Mouse (Mus musculus): ENCODE results near the gene Olfr97. TPM values are rescaled to one million over a fixed set of nuclear protein-coding genes. Genes with fewer than 3 reads are reported as not detected.

The Olfr97 gene
- polyA plus RNA-seq, 1 experiment from 2014 or later, result not detected

DNA sequence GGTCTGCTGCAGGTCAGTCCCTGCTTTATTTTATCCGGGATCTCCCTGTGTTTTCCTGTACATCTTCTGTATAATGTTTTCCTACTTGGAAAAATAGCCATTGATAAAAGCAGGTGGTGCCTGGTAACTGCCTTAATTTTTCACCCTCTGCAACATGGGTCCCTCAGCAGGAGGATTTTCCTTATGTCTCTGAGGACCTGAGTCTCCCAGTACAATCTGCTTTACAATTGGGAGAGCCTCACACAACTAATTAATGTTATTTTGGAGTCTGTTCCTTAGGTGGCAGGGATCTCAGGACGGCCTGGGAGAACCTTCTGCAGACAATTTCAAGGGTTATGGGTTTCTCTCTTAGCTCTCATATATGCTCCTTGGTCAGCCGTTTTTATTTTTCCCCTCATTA is 24.1 kb downstream of the Olfr97 start, which contains the start of gene Olfr95:
Olfr95 (minus strand) TSS at position 101 of the 400 bp plus-strand sequence.
- WGBS (ENCODE audit: missing documents), result 73% methylated on average over 2 of the region's 3 CpGs

DNA sequence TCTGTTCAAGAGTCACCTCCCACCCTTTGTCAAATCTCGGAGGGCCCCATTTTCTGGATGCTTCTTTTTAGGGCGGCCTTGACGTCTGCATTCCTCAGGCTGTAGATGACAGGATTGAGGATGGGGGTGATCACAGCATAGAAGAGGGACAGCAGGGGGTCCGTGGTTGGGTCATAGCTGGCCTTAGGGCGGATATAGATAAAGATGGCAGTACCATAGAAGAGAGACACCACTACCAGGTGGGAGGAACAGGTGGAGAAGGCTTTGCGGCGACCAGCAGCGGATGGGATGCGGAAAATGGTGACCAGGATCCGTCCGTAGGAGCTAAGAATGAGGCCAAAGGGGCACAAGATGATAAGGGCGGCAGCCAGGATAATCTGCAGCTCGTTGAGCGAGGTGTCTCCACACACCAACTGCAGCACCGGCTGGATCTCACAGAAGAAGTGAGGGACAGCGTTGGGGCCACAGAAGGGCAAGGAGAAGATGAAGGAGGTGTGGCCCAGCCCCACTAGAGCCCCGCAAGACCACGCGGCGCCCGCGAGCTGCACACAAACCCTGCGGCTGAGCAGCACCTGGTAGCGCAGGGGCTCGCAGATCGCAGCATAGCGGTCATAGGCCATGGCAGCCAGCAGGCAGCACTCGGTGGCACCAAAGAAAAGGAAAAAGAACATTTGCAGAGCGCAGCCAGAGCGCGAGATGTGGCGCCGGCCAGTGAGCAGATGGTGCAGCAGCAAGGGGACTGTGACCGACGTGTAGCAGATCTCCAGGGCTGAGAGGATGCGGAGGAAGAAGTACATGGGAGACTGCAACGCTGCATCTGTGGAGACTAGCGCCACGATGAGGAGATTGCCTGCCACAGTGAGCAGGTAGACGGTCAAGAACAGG is 26.0 kb downstream of the Olfr97 start:
- WGBS (ENCODE audit: missing documents), result 23% methylated on average over 40 of the region's 40 CpGs
- Histone ChIP-seq H3K27ac (no peak overlapping the region), H3K4me3 (ENCODE audit: inconsistent target) (no peak overlapping the region), H3K36me3 (ENCODE audit: inconsistent target) (no peaks in the 10 kb centered on the region), H3K79me2 (ENCODE audit: inconsistent target) (no peaks in the 10 kb centered on the region)

More for the DNA sequence above, 24.1 kb downstream of the Olfr97 start, which contains the start of gene Olfr95:
- H3K27ac ChIP-seq, result no peak within 1 kb of the TSS
- no peaks in the 10 kb centered on the region for H3K36me3 ChIP-seq (ENCODE audit: inconsistent target)
- H3K4me3 ChIP-seq (ENCODE audit: inconsistent target), result no peak within 1 kb of the TSS
- H3K79me2 ChIP-seq (ENCODE audit: inconsistent target), result no peaks in the 10 kb centered on the region

DNA sequence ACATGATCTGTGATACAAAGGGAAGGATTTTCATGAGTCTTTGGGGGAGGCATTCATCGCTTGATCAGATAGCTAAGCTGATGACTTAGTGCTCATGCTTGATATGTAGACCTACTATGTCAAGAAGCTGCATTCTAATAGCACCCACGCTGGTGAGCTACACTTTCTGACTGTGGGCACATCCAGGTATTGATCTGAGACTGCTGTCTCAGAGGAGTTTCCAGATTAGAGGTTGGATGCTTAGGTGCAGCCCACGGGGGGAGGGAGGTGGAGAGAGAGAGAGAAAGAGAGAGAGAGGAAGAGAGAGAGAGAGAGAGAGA is 33.3 kb downstream of the Olfr97 start:
- WGBS (ENCODE audit: missing documents), result 29% methylated on average over 3 of the region's 3 CpGs
- H3K79me2 ChIP-seq (ENCODE audit: inconsistent target), result no peaks in the 10 kb centered on the region
- H3K36me3 ChIP-seq (ENCODE audit: inconsistent target), result no peaks in the 10 kb centered on the region
- no peak overlapping the region for H3K4me3 ChIP-seq (ENCODE audit: inconsistent target)
- H3K27ac ChIP-seq, result no peak overlapping the region

DNA sequence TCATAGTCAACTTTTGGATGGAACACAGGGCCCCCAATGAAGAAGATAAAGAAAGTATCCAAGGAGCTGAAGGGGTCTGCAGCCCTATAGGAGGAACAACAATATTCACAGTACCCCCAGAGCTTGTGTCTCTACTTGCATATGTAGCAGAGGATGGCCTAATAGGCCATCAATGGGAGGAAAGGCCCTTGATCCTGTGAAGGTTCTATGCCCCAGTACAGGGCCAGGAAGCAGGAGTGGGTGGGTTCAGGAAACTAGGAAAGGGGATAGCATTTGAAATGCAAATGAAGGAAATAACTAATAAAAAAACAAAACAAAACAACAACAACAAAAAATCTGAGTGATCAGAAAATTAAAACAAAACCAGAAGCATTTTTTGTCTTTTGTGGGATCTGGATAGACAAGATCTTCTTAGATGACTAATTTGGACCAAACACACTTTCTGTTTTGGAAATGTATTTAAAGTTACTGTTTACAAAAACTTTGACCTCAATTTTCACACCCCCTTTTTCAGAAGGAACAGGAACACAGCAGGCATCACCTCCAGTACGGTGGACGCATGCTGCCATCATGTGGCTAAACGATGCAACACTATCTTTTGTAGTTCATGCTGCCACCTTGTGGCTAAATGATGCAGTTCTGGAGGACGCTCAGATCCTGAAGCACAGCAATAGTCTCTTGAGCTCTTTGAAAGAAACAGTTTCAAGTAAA is 33.8 kb downstream of the Olfr97 start:
- Histone ChIP-seq H3K79me2 (ENCODE audit: inconsistent target) (no peaks in the 10 kb centered on the region), H3K27ac (no peak overlapping the region), H3K4me3 (ENCODE audit: inconsistent target) (no peak overlapping the region), H3K36me3 (ENCODE audit: inconsistent target) (no peaks in the 10 kb centered on the region)
- WGBS (ENCODE audit: missing documents), result 0% methylated on average over 4 of the region's 4 CpGs

DNA sequence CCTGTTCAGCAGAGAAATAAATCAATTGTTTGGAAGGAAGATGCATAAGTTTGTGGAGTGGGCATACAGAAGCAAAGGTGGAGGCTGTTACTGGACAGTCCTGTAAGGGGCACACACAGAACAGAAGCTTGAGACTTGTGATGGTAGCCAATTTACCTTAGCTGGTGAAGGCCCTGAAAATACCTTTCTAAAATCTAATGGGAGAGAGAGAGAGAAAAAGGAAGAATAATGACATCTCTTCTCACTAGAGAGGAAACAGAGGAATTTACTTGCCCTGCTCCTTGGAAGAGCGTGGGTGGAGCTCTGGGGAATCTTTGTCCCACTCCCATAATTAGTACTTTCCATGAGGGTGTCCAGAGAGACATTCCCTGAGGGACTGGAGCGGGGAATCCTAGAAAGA is 36.2 kb downstream of the Olfr97 start, which contains the start of gene Olfr94:
Olfr94 (minus strand) TSS at position 101 of the 400 bp plus-strand sequence.
- Histone ChIP-seq H3K27ac (no peak within 1 kb of the TSS), H3K79me2 (ENCODE audit: inconsistent target) (no peaks in the 10 kb centered on the region), H3K4me3 (ENCODE audit: inconsistent target) (no peak within 1 kb of the TSS), H3K36me3 (ENCODE audit: inconsistent target) (no peaks in the 10 kb centered on the region)
- WGBS (ENCODE audit: missing documents), result 72% methylated on average over 2 of the region's 2 CpGs

DNA sequence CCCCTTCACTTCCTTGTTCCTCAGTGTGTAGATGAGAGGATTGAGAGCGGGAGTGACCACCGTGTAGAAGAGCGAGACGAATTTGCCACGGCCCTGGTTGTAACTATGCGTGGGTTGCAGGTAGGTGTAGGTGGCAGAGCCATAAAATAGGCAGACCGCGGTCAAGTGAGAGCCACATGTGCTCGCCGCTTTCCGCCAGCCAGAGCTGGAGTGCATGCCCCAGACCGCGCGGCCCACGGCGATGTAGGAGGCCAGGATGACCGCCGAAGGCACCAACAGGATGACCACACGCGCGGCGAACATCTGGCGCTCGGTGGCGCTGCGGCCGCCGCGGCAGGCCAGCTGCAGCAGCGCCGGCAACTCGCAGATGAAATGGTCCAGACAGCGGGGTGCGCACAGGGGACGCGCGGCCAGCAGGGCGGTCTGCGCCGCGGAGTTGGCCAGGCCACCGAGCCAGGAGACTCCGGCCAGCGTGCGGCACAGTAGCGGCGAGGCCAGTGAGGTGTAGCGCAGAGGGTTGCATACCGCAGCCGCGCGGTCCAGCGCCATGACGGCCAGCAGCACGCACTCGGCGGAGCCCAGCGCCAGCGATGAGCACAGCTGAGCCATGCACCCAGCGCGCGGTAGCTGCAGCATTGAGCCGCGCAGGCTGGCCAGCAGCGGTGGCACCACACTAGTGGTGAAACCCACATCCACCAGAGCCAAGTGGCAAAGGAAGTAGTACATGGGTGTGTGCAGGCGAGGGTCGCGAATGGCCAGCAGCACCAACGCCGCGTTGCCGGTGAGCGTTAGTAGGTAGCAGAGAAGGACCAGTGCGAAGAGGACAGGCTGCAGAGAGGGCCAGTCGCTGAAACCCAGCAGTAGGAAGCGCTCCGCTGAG is 40.0 kb downstream of the Olfr97 start:
- WGBS (ENCODE audit: missing documents), result 4% methylated on average over 69 of the region's 77 CpGs
- no peak overlapping the region for H3K4me3 ChIP-seq (ENCODE audit: inconsistent target)
- H3K27ac ChIP-seq, result no peak overlapping the region
- no peaks in the 10 kb centered on the region for H3K36me3 ChIP-seq (ENCODE audit: inconsistent target)
- H3K79me2 ChIP-seq (ENCODE audit: inconsistent target), result no peaks in the 10 kb centered on the region

DNA sequence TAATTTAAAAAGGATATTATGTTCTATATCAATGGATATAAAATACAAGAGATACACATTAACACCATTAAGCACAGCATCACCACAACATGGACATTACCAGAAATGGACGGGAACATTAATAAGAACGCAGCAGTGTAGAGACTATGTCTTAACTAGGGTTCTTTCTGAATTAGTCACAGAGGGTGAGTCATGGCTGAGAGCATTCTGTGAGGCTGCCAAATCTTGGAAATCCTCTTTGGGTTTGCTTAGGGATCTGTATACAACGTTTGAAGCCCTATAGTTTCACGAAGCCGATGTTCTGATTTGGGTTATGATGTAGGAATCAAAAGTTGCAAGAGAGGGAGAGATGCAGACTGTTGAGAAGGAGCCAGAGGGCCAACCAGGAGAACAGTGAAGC is 42.3 kb downstream of the Olfr97 start:
- WGBS (ENCODE audit: missing documents), result 96% methylated on average over 5 of the region's 5 CpGs
- Histone ChIP-seq H3K79me2 (ENCODE audit: inconsistent target) (no peaks in the 10 kb centered on the region), H3K36me3 (ENCODE audit: inconsistent target) (no peaks in the 10 kb centered on the region), H3K27ac (no peak overlapping the region), H3K4me3 (ENCODE audit: inconsistent target) (no peak overlapping the region)

DNA sequence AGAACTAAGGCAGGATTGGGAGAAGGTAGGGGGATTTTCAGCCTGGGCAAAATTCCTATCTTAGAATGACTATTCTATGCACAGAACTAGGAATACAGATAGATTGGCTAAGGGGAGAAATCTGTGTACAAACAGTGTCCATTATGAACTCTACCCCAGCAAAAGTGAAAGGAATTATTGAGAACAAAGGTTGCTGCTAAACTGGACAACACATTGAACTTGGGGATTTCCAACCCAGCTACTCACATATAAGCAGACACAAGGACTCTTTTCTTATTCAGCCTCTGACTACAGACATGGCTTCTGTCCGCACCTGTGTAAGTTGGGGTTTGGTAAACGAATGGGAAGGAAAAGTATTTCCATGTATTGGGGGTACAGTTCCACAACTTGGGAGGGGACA is 43.5 kb downstream of the Olfr97 start, which contains the start of gene Ubd:
Ubd (plus strand) TSS at position 237 of the 400 bp plus-strand sequence.
- H3K27ac ChIP-seq, result no peak within 1 kb of the TSS
- WGBS (ENCODE audit: missing documents), result 95% methylated on average over 2 of the region's 2 CpGs
- no peaks in the 10 kb centered on the region for H3K79me2 ChIP-seq (ENCODE audit: inconsistent target)
- no peak within 1 kb of the TSS for H3K4me3 ChIP-seq (ENCODE audit: inconsistent target)
- no peaks in the 10 kb centered on the region for H3K36me3 ChIP-seq (ENCODE audit: inconsistent target)

DNA sequence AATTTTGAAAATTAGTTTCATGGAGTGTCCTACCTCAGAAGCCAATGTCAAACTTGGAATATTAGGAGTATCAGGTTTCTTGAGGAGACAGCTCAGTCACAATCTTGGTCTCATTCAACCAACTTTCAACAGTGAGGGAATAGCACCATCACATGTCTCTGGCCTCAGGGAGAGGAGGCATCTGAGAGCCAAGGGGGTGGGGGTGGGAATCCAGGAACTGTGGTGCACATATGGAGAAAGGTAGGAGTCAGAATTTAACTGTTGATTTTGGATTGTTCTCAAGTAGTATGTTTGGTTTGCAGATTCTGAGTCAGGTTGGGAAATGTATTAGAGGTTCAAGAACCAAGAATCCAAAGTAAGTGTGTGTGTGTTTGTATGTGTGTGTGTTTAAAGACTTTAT is 44.1 kb downstream of the Olfr97 start:
- H3K36me3 ChIP-seq (ENCODE audit: inconsistent target), result no peaks in the 10 kb centered on the region
- no peak overlapping the region for H3K27ac ChIP-seq
- H3K4me3 ChIP-seq (ENCODE audit: inconsistent target), result no peak overlapping the region
- H3K79me2 ChIP-seq (ENCODE audit: inconsistent target), result no peaks in the 10 kb centered on the region

DNA sequence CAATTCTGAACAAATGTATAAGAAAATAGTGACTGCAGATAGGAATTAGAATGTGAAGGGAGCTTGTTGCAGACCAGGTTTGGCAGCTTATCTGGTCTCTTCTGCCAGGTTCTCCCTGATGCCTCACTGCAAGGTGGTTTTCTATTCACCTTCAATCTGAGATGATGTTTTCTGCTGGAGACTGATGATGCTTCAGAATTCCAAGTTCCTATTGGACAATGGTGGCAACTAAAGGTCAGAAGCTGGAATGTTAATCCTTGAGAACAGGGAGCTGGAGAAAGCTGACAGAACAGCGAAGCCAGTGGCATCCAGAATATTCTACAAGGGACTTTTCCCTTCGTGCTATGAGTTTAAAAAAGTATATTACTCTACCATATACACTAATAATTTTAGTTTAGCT is 46.4 kb downstream of the Olfr97 start:
- 86% methylated on average over 2 of the region's 2 CpGs for WGBS (ENCODE audit: missing documents)
- H3K27ac ChIP-seq, result no peak overlapping the region
- no peak overlapping the region for H3K4me3 ChIP-seq (ENCODE audit: inconsistent target)
- no peaks in the 10 kb centered on the region for H3K36me3 ChIP-seq (ENCODE audit: inconsistent target)
- no peaks in the 10 kb centered on the region for H3K79me2 ChIP-seq (ENCODE audit: inconsistent target)

DNA sequence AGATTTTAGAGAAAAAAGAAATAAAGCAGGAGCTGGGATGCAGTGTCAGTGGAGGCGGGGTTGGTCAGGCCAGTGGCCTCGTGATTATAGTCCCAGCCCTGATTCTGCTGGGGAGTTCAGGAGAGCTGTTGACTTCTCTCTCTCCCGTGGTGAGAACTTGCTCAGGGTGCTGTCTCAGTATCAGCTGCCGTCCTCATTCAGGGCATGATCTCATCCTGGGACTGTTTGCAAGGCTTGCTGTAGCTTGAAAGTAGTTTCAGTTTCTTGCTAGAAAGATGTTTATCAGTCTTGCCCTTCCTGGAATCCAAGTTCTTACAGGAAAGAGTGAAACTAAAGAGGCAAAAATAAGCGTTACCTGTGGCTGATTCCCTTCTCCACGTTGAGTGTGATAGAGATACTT is 51.7 kb downstream of the Olfr97 start:
- WGBS (ENCODE audit: missing documents), result 12% methylated on average over 6 of the region's 6 CpGs
- H3K79me2 ChIP-seq (ENCODE audit: inconsistent target), result no peaks in the 10 kb centered on the region
- H3K27ac ChIP-seq, result no peak overlapping the region
- H3K36me3 ChIP-seq (ENCODE audit: inconsistent target), result no peaks in the 10 kb centered on the region
- H3K4me3 ChIP-seq (ENCODE audit: inconsistent target), result no peak overlapping the region

Other genes starting within 250 kb of the Olfr97 start
- not detected in 3 replicates for gene H2-M5, start 247.8 kb downstream of the Olfr97 start, polyA plus RNA-seq (2018)
- gene Zfp57, start 236.2 kb downstream of the Olfr97 start, polyA plus RNA-seq (2018), result not detected in 3 replicates
- not detected in 3 replicates for gene Mog, start 213.9 kb downstream of the Olfr97 start, polyA plus RNA-seq (2018)
- 0.44 to 0.87 TPM (median 0.59 TPM) in 3 replicates for gene Gabbr1, start 191.4 kb downstream of the Olfr97 start, polyA plus RNA-seq (2018)
- gene Olfr90, start 148.8 kb downstream of the Olfr97 start, polyA plus RNA-seq (2018), result not detected in 3 replicates
- not detected in 3 replicates for gene Olfr91, start 139.1 kb downstream of the Olfr97 start, polyA plus RNA-seq (2018)
- not detected in 3 replicates for gene Olfr92, start 117.2 kb downstream of the Olfr97 start, polyA plus RNA-seq (2018)
- gene Olfr93, start 75.8 kb downstream of the Olfr97 start, polyA plus RNA-seq (2018), result not detected in 3 replicates
- not detected in 3 replicates for gene Ubd, start 43.4 kb downstream of the Olfr97 start, polyA plus RNA-seq (2018)
- not detected in 3 replicates for gene Olfr94, start 36.3 kb downstream of the Olfr97 start, polyA plus RNA-seq (2018)
- not detected in 3 replicates for gene Olfr95, start 24.2 kb downstream of the Olfr97 start, polyA plus RNA-seq (2018)
- not detected in 3 replicates for gene Olfr96, start 17.2 kb downstream of the Olfr97 start, polyA plus RNA-seq (2018)
- not detected in 3 replicates for gene Olfr98, start 26.4 kb upstream of the Olfr97 start, polyA plus RNA-seq (2018)
- 27.9 to 59.9 TPM (median 48.4 TPM) in 3 replicates for gene H2-M3, start 32.9 kb upstream of the Olfr97 start, polyA plus RNA-seq (2018)
- not detected in 3 replicates for gene Olfr99, start 46.1 kb upstream of the Olfr97 start, polyA plus RNA-seq (2018)
- gene Olfr101, start 67.0 kb upstream of the Olfr97 start, polyA plus RNA-seq (2018), result not detected in 3 replicates
- not detected in 3 replicates for gene Olfr102, start 79.7 kb upstream of the Olfr97 start, polyA plus RNA-seq (2018)
- not detected in 3 replicates for gene Olfr103, start 102.4 kb upstream of the Olfr97 start, polyA plus RNA-seq (2018)
- not detected in 3 replicates for gene Olfr104-ps, start 122.3 kb upstream of the Olfr97 start, polyA plus RNA-seq (2018)
- gene Olfr105-ps, start 141.7 kb upstream of the Olfr97 start, polyA plus RNA-seq (2018), result not detected in 3 replicates
- gene Olfr106-ps, start 153.1 kb upstream of the Olfr97 start, polyA plus RNA-seq (2018), result not detected in 3 replicates
- not detected in 3 replicates for gene Olfr107, start 161.9 kb upstream of the Olfr97 start, polyA plus RNA-seq (2018)
- gene Olfr108, start 208.2 kb upstream of the Olfr97 start, polyA plus RNA-seq (2018), result not detected in 3 replicates
- not detected in 3 replicates for gene Olfr109, start 221.6 kb upstream of the Olfr97 start, polyA plus RNA-seq (2018)
- 1.0 to 2.2 TPM (median 1.7 TPM) in 3 replicates for gene H2-M2, start 246.2 kb upstream of the Olfr97 start, polyA plus RNA-seq (2018)